Mouse (Mus musculus): ENCODE results near the gene Nfib. TPM values are rescaled to one million over a fixed set of nuclear protein-coding genes. Genes with fewer than 3 reads are reported as not detected.

Nfib gene
- polyA plus RNA-seq, 2 experiments, result 57.3 to 126 TPM

GRCm38 (mm10) chr4:82499725-82500577 is 205.6 kb downstream of the Nfib start:
- WGBS, result 52% methylated on average over 9 of the region's 9 CpGs
- peaks cover 33% of the 10 kb centered on the region for H3K4me1 ChIP-seq (ENCODE audit: control insufficient read depth, insufficient read depth, low read length)
- no peaks in the 10 kb centered on the region for H3K27me3 ChIP-seq (ENCODE audit: control insufficient read depth, insufficient read depth, low read length)
- no peak for TF ChIP-seq POLR2A (IDR thresholded peaks at IDR 0.05; ENCODE audit: borderline replicate concordance, extremely low read depth, insufficient read depth, insufficient read length)
- no peaks in the 10 kb centered on the region for H3K9me3 ChIP-seq (ENCODE audit: control insufficient read depth, low read length)
- H3K27ac ChIP-seq (replicated peaks; ENCODE audit: low read depth, low read length), result peak overlapping the region; percentile 55
- H3K4me2 ChIP-seq (replicated peaks; ENCODE audit: low read depth, low read length, severe bottlenecking), result peak overlapping the region; percentile 89
- ATAC-seq (ENCODE audit: low FRiP score, low read depth), result no peak
- peak overlapping the region; percentile 99 for H3K4me3 ChIP-seq (replicated peaks; ENCODE audit: low read length)
- DNase-seq (ENCODE audit: low spot score), result no peak
- peaks cover 34% of the 10 kb centered on the region for H3K36me3 ChIP-seq (ENCODE audit: control insufficient read depth, insufficient read depth, low read length)
- peak overlapping the region; percentile 100 for H3K9ac ChIP-seq (ENCODE audit: low read depth, low read length, severe bottlenecking)

GRCm38 (mm10) chr4:82499238-82499637 is 206.3 kb downstream of the Nfib start:
- no peaks in the 10 kb centered on the region for H3K9me3 ChIP-seq (ENCODE audit: control insufficient read depth, low read length)
- peak overlapping the region; percentile 99 for H3K4me3 ChIP-seq (replicated peaks; ENCODE audit: low read length)
- H3K27ac ChIP-seq (replicated peaks; ENCODE audit: low read depth, low read length), result no peak overlapping the region
- peak overlapping the region; percentile 89 for H3K4me2 ChIP-seq (replicated peaks; ENCODE audit: low read depth, low read length, severe bottlenecking)
- no peaks in the 10 kb centered on the region for H3K27me3 ChIP-seq (ENCODE audit: control insufficient read depth, insufficient read depth, low read length)
- TF ChIP-seq POLR2A (IDR thresholded peaks at IDR 0.05; ENCODE audit: borderline replicate concordance, extremely low read depth, insufficient read depth, insufficient read length), result no peak
- H3K9ac ChIP-seq (ENCODE audit: low read depth, low read length, severe bottlenecking), result no peak overlapping the region
- DNase-seq (ENCODE audit: low spot score) (no peak), ATAC-seq (ENCODE audit: low FRiP score, low read depth) (no peak)
- WGBS, result 75% methylated on average over 5 of the region's 5 CpGs
- peaks cover 39% of the 10 kb centered on the region for H3K36me3 ChIP-seq (ENCODE audit: control insufficient read depth, insufficient read depth, low read length)
- peaks cover 37% of the 10 kb centered on the region for H3K4me1 ChIP-seq (ENCODE audit: control insufficient read depth, insufficient read depth, low read length)

- peaks cover 46% of the 10 kb centered on the region for H3K4me1 ChIP-seq (ENCODE audit: control insufficient read depth, insufficient read depth, low read length)
- H3K4me2 ChIP-seq (replicated peaks; ENCODE audit: low read depth, low read length, severe bottlenecking), result 0 out of 2 replicates have a peak overlapping the region, but pooled peaks have one; percentile 13
- DNase-seq (ENCODE audit: low spot score) (no peak), ATAC-seq (ENCODE audit: low FRiP score, low read depth) (no peak)
- H3K27ac ChIP-seq (replicated peaks; ENCODE audit: low read depth, low read length), result no peak overlapping the region
- peaks cover 44% of the 10 kb centered on the region for H3K36me3 ChIP-seq (ENCODE audit: control insufficient read depth, insufficient read depth, low read length)
- H3K4me3 ChIP-seq (replicated peaks; ENCODE audit: low read length), result no peak overlapping the region
- no peak for TF ChIP-seq POLR2A (IDR thresholded peaks at IDR 0.05; ENCODE audit: borderline replicate concordance, extremely low read depth, insufficient read depth, insufficient read length)
- no peaks in the 10 kb centered on the region for H3K27me3 ChIP-seq (ENCODE audit: control insufficient read depth, insufficient read depth, low read length)
- H3K9me3 ChIP-seq (ENCODE audit: control insufficient read depth, low read length), result no peaks in the 10 kb centered on the region
- 87% methylated on average over 26 of the region's 26 CpGs for WGBS
- H3K9ac ChIP-seq (ENCODE audit: low read depth, low read length, severe bottlenecking), result no peak overlapping the region
Measured at GRCm38 (mm10) chr4:82497671-82498631, 207.6 kb downstream of the Nfib start.

GRCm38 (mm10) chr4:82497141-82497566 is 208.4 kb downstream of the Nfib start:
- Histone ChIP-seq H3K27me3 (ENCODE audit: control insufficient read depth, insufficient read depth, low read length) (no peaks in the 10 kb centered on the region), H3K9ac (ENCODE audit: low read depth, low read length, severe bottlenecking) (no peak overlapping the region), H3K4me3 (replicated peaks; ENCODE audit: low read length) (no peak overlapping the region), H3K4me1 (ENCODE audit: control insufficient read depth, insufficient read depth, low read length) (peaks cover 46% of the 10 kb centered on the region), H3K27ac (replicated peaks; ENCODE audit: low read depth, low read length) (no peak overlapping the region), H3K36me3 (ENCODE audit: control insufficient read depth, insufficient read depth, low read length) (peaks cover 50% of the 10 kb centered on the region), H3K9me3 (ENCODE audit: control insufficient read depth, low read length) (no peaks in the 10 kb centered on the region), H3K4me2 (replicated peaks; ENCODE audit: low read depth, low read length, severe bottlenecking) (peak overlapping the region; percentile 13; the same call in 1 of the 2 replicates)
- no peak for DNase-seq (ENCODE audit: low spot score)
- TF ChIP-seq POLR2A (IDR thresholded peaks at IDR 0.05; ENCODE audit: borderline replicate concordance, extremely low read depth, insufficient read depth, insufficient read length), result no peak
- WGBS, result 74% methylated on average over 8 of the region's 8 CpGs
- no peak for ATAC-seq (ENCODE audit: low FRiP score, low read depth)

- no peak overlapping the region for H3K4me2 ChIP-seq (replicated peaks; ENCODE audit: low read depth, low read length, severe bottlenecking)
- no peak overlapping the region for H3K27ac ChIP-seq (replicated peaks; ENCODE audit: low read depth, low read length)
- WGBS, result 73% methylated on average over 5 of the region's 5 CpGs
- peaks cover 54% of the 10 kb centered on the region for H3K36me3 ChIP-seq (ENCODE audit: control insufficient read depth, insufficient read depth, low read length)
- H3K27me3 ChIP-seq (ENCODE audit: control insufficient read depth, insufficient read depth, low read length), result no peaks in the 10 kb centered on the region
- no peaks in the 10 kb centered on the region for H3K9me3 ChIP-seq (ENCODE audit: control insufficient read depth, low read length)
- ATAC-seq (ENCODE audit: low FRiP score, low read depth) (no peak), DNase-seq (ENCODE audit: low spot score) (no peak)
- peaks cover 47% of the 10 kb centered on the region for H3K4me1 ChIP-seq (ENCODE audit: control insufficient read depth, insufficient read depth, low read length)
- no peak for TF ChIP-seq POLR2A (IDR thresholded peaks at IDR 0.05; ENCODE audit: borderline replicate concordance, extremely low read depth, insufficient read depth, insufficient read length)
- H3K9ac ChIP-seq (ENCODE audit: low read depth, low read length, severe bottlenecking), result no peak overlapping the region
- H3K4me3 ChIP-seq (replicated peaks; ENCODE audit: low read length), result no peak overlapping the region
Measured at GRCm38 (mm10) chr4:82496383-82496782, 209.2 kb downstream of the Nfib start.

All from limb, embryonic 14.5 days (tissue).